Mouse (Mus musculus) thymus, adult 2 months (tissue): ENCODE data around the gene Ppm1g. TPM values are rescaled to one million over a fixed set of nuclear protein-coding genes. Genes with fewer than 3 reads are reported as not detected.
"Not testable (repeated sequence)": the region's sequence is repeated elsewhere in the genome, so short reads cannot be mapped to it uniquely, and the experiment has no call there.

Source experiments
- DNase-seq: peaks from one replicate; pipeline ENCODE4 v3.0.0; 2021
- H3K27ac ChIP-seq: fragments of 200-500 bp; 2 replicates; pipeline ENCODE4 v1.5.1; 2012; ENCODE audit warnings: low read length, control low read depth; ENCODE audit not compliant: control insufficient read depth, insufficient read depth
- H3K27me3 ChIP-seq: fragments of 200-500 bp; 2 replicates; pipeline ENCODE4 v1.6.1; 2012; ENCODE audit warnings: mild to moderate bottlenecking, low read length, moderate library complexity, mixed read lengths; ENCODE audit not compliant: control insufficient read depth, insufficient read depth
- H3K36me3 ChIP-seq: fragments of 200-500 bp; 2 replicates; pipeline ENCODE4 v1.6.1; 2012; ENCODE audit warnings: mild to moderate bottlenecking, low read length, moderate library complexity; ENCODE audit not compliant: control insufficient read depth, insufficient read depth
- H3K4me1 ChIP-seq: fragments of 200-500 bp; replicated peaks from 2 replicates; pipeline ENCODE4 v1.6.1; 2012; ENCODE audit warnings: low read length; ENCODE audit not compliant: control insufficient read depth, insufficient read depth
- H3K4me3 ChIP-seq: fragments of 200-500 bp; 2 replicates; pipeline ENCODE4 v1.5.1; 2012; ENCODE audit warnings: mild to moderate bottlenecking, low read length, control low read depth, moderate library complexity; ENCODE audit not compliant: control insufficient read depth, insufficient read depth
- CTCF ChIP-seq: fragments of 200-500 bp; IDR thresholded peaks from 2 replicates; pipeline ENCODE4 v1.5.1; 2012; ENCODE audit warnings: mild to moderate bottlenecking, control low read depth, low read length, moderate library complexity, borderline replicate concordance; ENCODE audit not compliant: control insufficient read depth, poor library complexity, insufficient read depth; ENCODE audit errors: extremely low read depth
- POLR2A ChIP-seq: fragments of 200-500 bp; IDR thresholded peaks from 2 replicates; pipeline ENCODE4 v1.6.1; 2012; ENCODE audit warnings: mild to moderate bottlenecking, low read length, control low read depth, moderate library complexity; ENCODE audit not compliant: control insufficient read depth, poor library complexity, insufficient read depth; ENCODE audit errors: extremely low read depth
- WGBS: fragments of 180-500 bp; shearing (Covaris S2); methylation state at CpG from one replicate; pipeline ENCODE4 v1.1.7; 2018; 5-methylcytosine and 5-hydroxymethylcytosine counted together
- polyA plus RNA-seq: library from polyadenylated mRNA; depleted of rRNA; stranded (reverse); fragments of >200 nt; gene quantifications from 2 replicates; pipeline ENCODE4 v1.2.3, GENCODE M21; 2012

The Ppm1g gene
- polyA plus RNA-seq, 1 experiment: 122 TPM

DNA sequence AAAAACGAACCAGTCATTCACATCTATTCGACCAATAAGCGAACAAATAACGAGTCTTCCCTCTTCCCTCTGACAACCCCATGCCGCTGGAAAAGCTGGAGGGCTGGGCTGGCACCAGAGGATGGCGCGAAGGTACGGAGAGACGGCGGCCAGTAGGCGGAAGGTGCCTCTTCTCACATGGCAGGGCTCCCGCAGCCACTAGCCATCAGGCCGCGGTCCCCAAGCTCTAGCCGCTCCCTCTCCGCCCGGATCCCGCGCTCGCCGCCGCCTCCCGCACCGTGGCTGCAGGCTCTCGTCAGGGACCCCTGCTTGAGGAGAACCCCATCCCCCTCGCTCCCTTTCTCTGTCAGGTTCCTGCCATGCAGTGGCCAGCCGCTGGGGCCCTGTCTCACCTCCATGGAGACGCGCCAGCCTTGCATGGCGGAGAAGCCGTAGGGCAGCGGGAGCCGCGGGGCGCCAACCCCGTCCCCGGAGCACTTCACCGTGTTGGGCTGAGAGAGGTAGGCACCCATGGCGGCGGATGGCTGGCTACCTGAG lies 508 bp downstream of the Ppm1g start:
- H3K27me3 ChIP-seq: no peaks in the 10 kb centered on the region
- TF ChIP-seq CTCF: peak; percentile 12; the same call in 1 of the 2 replicates
- TF ChIP-seq POLR2A: no peak
- 0% methylated on average over 40 of the region's 40 CpGs for WGBS
- no peak for DNase-seq
- H3K27ac ChIP-seq: peak overlapping the region; percentile 37
- peak overlapping the region; percentile 81 for H3K4me3 ChIP-seq
- no peaks in the 10 kb centered on the region for H3K36me3 ChIP-seq
- H3K4me1 ChIP-seq: peaks cover 9% of the 10 kb centered on the region

DNA sequence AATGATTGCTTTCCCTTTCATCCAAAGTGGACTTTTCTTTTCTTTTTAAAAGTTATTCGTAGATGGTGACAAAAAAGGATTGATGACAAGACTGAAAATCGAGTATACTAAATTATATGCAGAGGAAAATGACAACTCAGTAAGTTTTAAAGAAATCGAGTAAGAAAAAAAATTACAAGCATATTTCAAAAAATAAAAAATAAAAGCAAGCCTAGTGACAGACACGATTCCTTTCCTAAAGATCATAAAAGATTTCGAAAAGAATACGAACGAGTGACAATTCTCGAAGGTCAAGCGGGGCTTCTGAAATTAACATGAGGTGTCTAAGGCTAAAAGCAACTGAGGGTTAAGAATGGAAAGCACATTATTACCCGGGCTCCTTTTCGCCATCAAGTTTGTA lies 1.0 kb downstream of the Ppm1g start:
- no peak for DNase-seq
- no peaks in the 10 kb centered on the region for H3K36me3 ChIP-seq
- peak overlapping the region; percentile 81 for H3K4me3 ChIP-seq
- H3K27ac ChIP-seq: no peak overlapping the region
- 2% methylated on average over 11 of the region's 11 CpGs for WGBS
- H3K4me1 ChIP-seq: peaks cover 9% of the 10 kb centered on the region
- H3K27me3 ChIP-seq: no peaks in the 10 kb centered on the region
- TF ChIP-seq POLR2A (no peak), CTCF (no peak)

DNA sequence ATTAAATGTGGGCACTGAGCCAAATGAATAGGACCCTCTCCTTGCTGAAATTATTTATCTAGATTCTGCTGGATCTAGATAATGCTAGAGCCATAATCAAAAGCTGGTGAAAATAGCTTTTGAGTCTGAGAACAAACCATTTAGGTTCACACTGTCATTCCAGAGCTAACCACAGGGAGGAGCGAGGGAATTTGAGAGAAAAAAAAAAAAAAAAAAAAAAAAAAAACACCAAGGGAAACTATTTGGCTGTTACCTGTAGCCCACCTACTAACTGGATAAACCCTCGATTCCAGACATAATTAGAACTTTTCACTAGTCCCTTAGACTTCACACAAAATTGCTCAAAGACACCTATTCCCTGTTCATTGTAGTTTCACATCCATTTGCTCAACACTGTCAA lies 1.4 kb downstream of the Ppm1g start:
- H3K27me3 ChIP-seq: no peaks in the 10 kb centered on the region
- DNase-seq: no peak
- H3K4me3 ChIP-seq: no peak overlapping the region
- 1% methylated on average over 2 of the region's 2 CpGs for WGBS
- no peak overlapping the region for H3K27ac ChIP-seq
- H3K36me3 ChIP-seq: no peaks in the 10 kb centered on the region
- no peak for TF ChIP-seq POLR2A
- no peak for TF ChIP-seq CTCF
- H3K4me1 ChIP-seq: peaks cover 9% of the 10 kb centered on the region

DNA sequence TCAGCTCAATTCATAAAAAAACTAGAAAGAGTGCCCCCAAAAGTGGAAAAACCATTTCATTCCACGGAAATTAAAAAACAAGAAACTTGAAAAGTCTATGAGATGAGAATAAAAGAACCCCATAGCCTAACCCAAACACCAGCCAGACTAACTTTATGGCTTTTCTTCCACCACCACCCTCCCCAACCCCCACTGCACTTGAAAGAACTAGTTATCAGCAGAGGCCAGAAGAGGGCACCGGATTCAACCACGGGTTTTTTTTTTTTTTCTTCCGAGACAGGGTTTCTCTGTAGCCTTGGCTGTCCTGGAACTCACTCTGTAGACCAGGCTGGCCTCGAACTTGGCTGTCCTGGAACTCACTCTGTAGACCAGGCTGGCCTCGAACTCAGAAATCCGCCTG lies 2.2 kb downstream of the Ppm1g start:
- WGBS: 33% methylated on average over 7 of the region's 7 CpGs
- TF ChIP-seq CTCF: no peak
- no peak for TF ChIP-seq POLR2A
- Histone ChIP-seq H3K27ac (no peak overlapping the region), H3K36me3 (no peaks in the 10 kb centered on the region), H3K4me3 (no peak overlapping the region), H3K27me3 (no peaks in the 10 kb centered on the region), H3K4me1 (peaks cover 9% of the 10 kb centered on the region)
- DNase-seq: no peak

GRCm38 (mm10) chr5:31216554-31216953 lies 3.9 kb downstream of the Ppm1g start:
- not testable (repeated sequence) for H3K27me3 ChIP-seq, DNase-seq, H3K36me3 ChIP-seq, H3K27ac ChIP-seq, H3K4me1 ChIP-seq, H3K4me3 ChIP-seq
- 88% methylated on average over 6 of the region's 6 CpGs for WGBS

DNA sequence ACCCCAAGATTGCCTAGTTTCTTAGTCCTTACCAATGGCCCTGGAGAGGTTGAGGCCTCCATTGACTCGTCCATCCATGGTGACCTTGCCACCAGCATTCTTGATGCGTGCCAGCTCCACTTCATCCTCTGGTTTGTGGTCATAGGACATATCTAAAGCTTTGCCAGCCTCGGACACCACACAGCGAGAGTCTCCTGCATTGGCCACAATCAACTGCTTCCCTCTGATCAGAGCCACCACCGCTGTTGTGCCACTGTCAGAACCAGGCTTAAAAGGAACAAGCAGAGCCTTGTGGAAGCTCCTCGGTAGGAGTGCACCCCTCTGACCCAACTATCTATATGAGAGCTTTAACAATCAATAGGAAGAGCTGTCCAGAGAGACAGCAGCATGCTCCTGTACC lies 16.1 kb downstream of the Ppm1g start:
- WGBS: 96% methylated on average over 6 of the region's 6 CpGs
- H3K4me1 ChIP-seq: peaks cover 13% of the 10 kb centered on the region
- no peak for DNase-seq
- H3K27ac ChIP-seq: no peak overlapping the region
- TF ChIP-seq POLR2A (no peak), CTCF (no peak)
- H3K4me3 ChIP-seq: no peak overlapping the region
- H3K27me3 ChIP-seq: no peaks in the 10 kb centered on the region
- peaks cover 50% of the 10 kb centered on the region for H3K36me3 ChIP-seq

DNA sequence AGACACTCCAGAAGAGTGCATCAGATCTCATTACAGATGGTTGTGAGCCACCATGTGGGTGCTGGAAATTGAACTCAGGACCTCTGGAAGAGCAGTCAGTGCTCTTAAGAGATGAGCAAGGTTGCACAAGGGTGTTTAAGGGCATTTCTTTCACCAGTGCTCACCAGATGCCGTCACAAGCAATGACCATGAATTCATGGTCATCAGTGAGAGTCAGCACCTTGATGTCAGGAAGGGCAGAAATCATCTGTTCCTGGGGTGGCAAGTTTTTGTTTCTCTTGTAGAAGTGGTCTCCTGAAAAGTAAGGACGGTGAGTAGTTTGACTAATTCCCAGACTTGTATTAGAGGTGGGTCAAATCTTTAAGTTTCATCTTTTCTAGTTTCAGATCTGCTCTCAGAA lies 16.6 kb downstream of the Ppm1g start:
- no peak for DNase-seq
- Histone ChIP-seq H3K4me3 (no peak overlapping the region), H3K36me3 (peaks cover 56% of the 10 kb centered on the region), H3K27me3 (no peaks in the 10 kb centered on the region), H3K27ac (no peak overlapping the region), H3K4me1 (peaks cover 13% of the 10 kb centered on the region)
- 96% methylated on average over 2 of the region's 2 CpGs for WGBS
- no peak for TF ChIP-seq POLR2A
- no peak for TF ChIP-seq CTCF
